Comparison of ENCODE assay signal across 23 mouse cellular contexts in the genomic region with DNA sequence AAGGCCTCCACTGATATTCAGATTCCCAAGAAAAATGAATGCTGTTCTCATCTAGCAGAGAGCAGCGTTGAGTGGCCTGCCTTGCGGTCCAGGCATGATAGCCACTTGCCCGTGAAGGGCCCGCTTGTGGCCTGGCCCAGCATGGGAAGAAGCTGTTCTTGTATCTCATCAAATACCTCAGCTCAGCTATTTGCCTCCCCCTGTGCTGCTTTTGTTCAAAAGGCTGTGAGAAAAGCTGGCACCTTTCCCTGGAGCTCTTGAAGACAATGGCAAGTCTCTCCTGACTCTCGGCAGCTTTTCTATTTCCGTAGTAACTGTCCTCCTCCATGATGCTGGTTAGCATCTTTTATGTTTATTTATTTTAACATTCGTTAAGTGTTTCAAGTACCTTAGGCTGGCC.
DNase-seq lines count a peak whose midpoint lies in the region; ATAC-seq and TF ChIP-seq lines count a peak whose summit lies in the region.
"Had no signal": no experiment of that assay in that cellular context is flagged by ENCODE, and none has a peak within 500 bp of the region (broad histone marks: within the 10 kb centered on the region; RNA-seq: fewer than 3 reads in every experiment).

No protein-coding gene starts in this region.

- no peak overlapping the region for H3K4me2 ChIP-seq in heart, embryonic 13.5 days
- no peak overlapping the region for H3K4me2 ChIP-seq in lung, postnatal 0 days (replicated peaks; ENCODE audit: low read depth, low read length)
- H3K4me2 ChIP-seq: embryonic facial prominence, embryonic 13.5 days; heart, embryonic 12.5 days; hindbrain, embryonic 14.5 days; kidney, embryonic 15.5 days; limb, embryonic 13.5 days; liver, embryonic 11.5 days had no signal

- no peak for TF ChIP-seq EP300 in lung, postnatal 0 days (IDR thresholded peaks at IDR 0.05)

- no peak for ATAC-seq in heart, embryonic 13.5 days (ENCODE audit: extremely low read depth, insufficient number of reproducible peaks, low FRiP score, low TSS enrichment)
- no peak for ATAC-seq in lung, postnatal 0 days
- ATAC-seq: forebrain, embryonic 16.5 days; intestine, postnatal 0 days; midbrain, embryonic 16.5 days had no signal

- no peak for TF ChIP-seq POLR2A in lung, adult 2 months (IDR thresholded peaks at IDR 0.05; ENCODE audit: borderline replicate concordance, extremely low read depth, low read depth, low read length)

- TF ChIP-seq CTCF in lung, postnatal 0 days (IDR thresholded peaks at IDR 0.05) = no peak
- TF ChIP-seq CTCF in lung, adult 2 months (IDR thresholded peaks at IDR 0.05; ENCODE audit: insufficient read depth, low read length) = no peak

- H3K4me1 ChIP-seq in heart, embryonic 13.5 days = peaks cover 47% of the 10 kb centered on the region
- H3K4me1 ChIP-seq in lung, postnatal 0 days (ENCODE audit: insufficient read depth, low read depth, low read length) = peaks cover 23% of the 10 kb centered on the region; the same call in 1 of the 2 replicates
- H3K4me1 ChIP-seq in lung, adult 2 months (ENCODE audit: control insufficient read depth, insufficient read depth, low read length) = peaks cover 8% of the 10 kb centered on the region; the same call in 1 of the 2 replicates

- peak overlapping the region; percentile 50 for H3K27ac ChIP-seq in heart, embryonic 13.5 days (replicated peaks)
- H3K27ac ChIP-seq in lung, postnatal 0 days (ENCODE audit: low read length) = no peak overlapping the region
- H3K27ac ChIP-seq: embryonic facial prominence, embryonic 13.5 days; forebrain, embryonic 10.5 days; hindbrain, embryonic 14.5 days; kidney, embryonic 15.5 days; limb, embryonic 13.5 days had no signal

- no peak overlapping the region for H3K9ac ChIP-seq in heart, embryonic 13.5 days
- H3K9ac ChIP-seq in lung, postnatal 0 days (replicated peaks; ENCODE audit: low read depth) = no peak overlapping the region
- H3K9ac ChIP-seq: embryonic facial prominence, embryonic 13.5 days; heart, embryonic 12.5 days; hindbrain, embryonic 14.5 days; kidney, embryonic 15.5 days; limb, embryonic 13.5 days had no signal

- 44% methylated on average over 7 of the region's 7 CpGs for WGBS in heart, embryonic 13.5 days
- 53% methylated on average over 7 of the region's 7 CpGs for WGBS in lung, postnatal 0 days
- 47% methylated on average over 7 of the region's 7 CpGs for whole genome bisulfite sequencing in lung, adult 2 months

- H3K36me3 ChIP-seq in heart, embryonic 13.5 days = no peaks in the 10 kb centered on the region
- no peaks in the 10 kb centered on the region for H3K36me3 ChIP-seq in lung, postnatal 0 days (ENCODE audit: insufficient read depth, low read length)
- H3K36me3 ChIP-seq: embryonic facial prominence, embryonic 13.5 days; forebrain, embryonic 10.5 days; heart, embryonic 12.5 days; kidney, embryonic 15.5 days; limb, embryonic 13.5 days had no signal

- DNase-seq in heart, adult 18-20 months = no peak
- peak; percentile 35 for DNase-seq in lung, postnatal 0 days (ENCODE audit: low spot score)
- no peak for DNase-seq in lung, adult 2 months
- peak; percentile 39 for DNase-seq in ZHBTc4 (ENCODE audit: low read depth, low spot score)
- peak; percentile 54 for DNase-seq in lung, postnatal 36 days
- no peak for DNase-seq in right cerebral cortex, adult 18-20 months
- DNase-seq: adrenal gland, postnatal 10 days; cerebellum, adult 18-20 months; cerebellum, postnatal 10 days; gastrocnemius, postnatal 10 days; heart, postnatal 10 days; kidney, postnatal 4 days had no signal

- H3K4me3 ChIP-seq in heart, embryonic 13.5 days = no peak overlapping the region
- H3K4me3 ChIP-seq in lung, postnatal 0 days (ENCODE audit: low read depth, low read length) = no peak overlapping the region
- no peak overlapping the region for H3K4me3 ChIP-seq in lung, adult 2 months (replicated peaks; ENCODE audit: extremely low read depth, low read depth, low read length)
- H3K4me3 ChIP-seq: embryonic facial prominence, embryonic 13.5 days; forebrain, embryonic 10.5 days; heart, embryonic 12.5 days; kidney, embryonic 15.5 days; limb, embryonic 13.5 days had no signal

- H3K9me3 ChIP-seq in heart, embryonic 13.5 days = no peaks in the 10 kb centered on the region
- H3K9me3 ChIP-seq in lung, postnatal 0 days (ENCODE audit: low read length) = no peaks in the 10 kb centered on the region
- H3K9me3 ChIP-seq: embryonic facial prominence, embryonic 13.5 days; forebrain, embryonic 10.5 days; heart, embryonic 12.5 days; kidney, embryonic 15.5 days; limb, embryonic 13.5 days had no signal

- H3K27me3 ChIP-seq in heart, embryonic 13.5 days (replicated peaks) = no peaks in the 10 kb centered on the region
- no peaks in the 10 kb centered on the region for H3K27me3 ChIP-seq in lung, postnatal 0 days (replicated peaks; ENCODE audit: insufficient read depth, low read length)
- H3K27me3 ChIP-seq: embryonic facial prominence, embryonic 13.5 days; heart, embryonic 12.5 days; kidney, embryonic 15.5 days; limb, embryonic 13.5 days had no signal

Comparison
In these comparisons a context has a peak if more than half of its experiments do, and no peak if none do; other contexts are left out.
1. DNase-seq: peak in lung, postnatal 0 days (single experiment), ZHBTc4 (single experiment) and lung, postnatal 36 days (single experiment); none in heart, adult 18-20 months (0 of 2), lung, adult 2 months (single experiment) and right cerebral cortex, adult 18-20 months (single experiment).